Mouse (Mus musculus) kidney, adult 2 months (tissue): Measurements from ENCODE around the gene Egfl7. TPM values are rescaled to one million over a fixed set of nuclear protein-coding genes. Genes with fewer than 3 reads are reported as not detected.

Experiments used
- DNase-seq: peaks from one replicate; pipeline ENCODE4 v3.0.0; 2021
- H3K27ac ChIP-seq: fragments of 200-500 bp; 2 replicates; pipeline ENCODE4 v1.5.1; 2012; ENCODE audit warnings: low read depth, low read length, control low read depth, inconsistent platforms; ENCODE audit not compliant: insufficient read depth
- H3K27me3 ChIP-seq: fragments of 200-500 bp; replicated peaks from 2 replicates; pipeline ENCODE4 v1.6.1; 2012; ENCODE audit warnings: mild to moderate bottlenecking, moderate library complexity, low read length, inconsistent platforms; ENCODE audit not compliant: control insufficient read depth, insufficient read depth
- H3K36me3 ChIP-seq: fragments of 200-500 bp; 2 replicates; pipeline ENCODE4 v1.6.1; 2012; ENCODE audit warnings: mild to moderate bottlenecking, moderate library complexity, low read length, inconsistent platforms; ENCODE audit not compliant: control insufficient read depth, insufficient read depth
- H3K4me1 ChIP-seq: fragments of 200-500 bp; 2 replicates; pipeline ENCODE4 v1.6.1; 2011; ENCODE audit warnings: low read length; ENCODE audit not compliant: control insufficient read depth, insufficient read depth
- H3K4me3 ChIP-seq: fragments of 200-500 bp; 2 replicates; pipeline ENCODE4 v1.5.1; 2011; ENCODE audit warnings: mild to moderate bottlenecking, low read depth, low read length, control low read depth; ENCODE audit not compliant: insufficient read depth
- CTCF ChIP-seq: fragments of 200-500 bp; conservative IDR thresholded peaks from 2 replicates; pipeline ENCODE4 v1.5.1; 2011; ENCODE audit warnings: low read depth, mild to moderate bottlenecking, control low read depth, low read length, moderate library complexity, mixed read lengths; ENCODE audit not compliant: insufficient read depth, insufficient read length
- POLR2A ChIP-seq: fragments of 200-500 bp; IDR thresholded peaks from one replicate; pipeline ENCODE4 v1.6.1; 2011; ENCODE audit warnings: low read depth, low read length, control low read depth
- WGBS: fragments of 180-500 bp; shearing (Covaris S2); methylation state at CpG from one replicate; pipeline ENCODE4 v1.1.7; 2018; 5-methylcytosine and 5-hydroxymethylcytosine counted together
- polyA plus RNA-seq: library from polyadenylated mRNA; depleted of rRNA; stranded (reverse); fragments of >200 nt; gene quantifications from 2 replicates; pipeline ENCODE4 v1.2.3, GENCODE M21; 2012

The Egfl7 gene
- polyA plus RNA-seq, 1 experiment = 297 TPM

GRCm38 (mm10) chr2:26628792-26629437 is 49.1 kb downstream of the Egfl7 start:
- Histone ChIP-seq H3K36me3 (no peaks in the 10 kb centered on the region), H3K4me1 (no peaks in the 10 kb centered on the region), H3K4me3 (peak overlapping the region; percentile 50), H3K27ac (no peak overlapping the region), H3K27me3 (no peaks in the 10 kb centered on the region)
- no peak for TF ChIP-seq POLR2A
- no peak for TF ChIP-seq CTCF
- 32% methylated on average over 5 of the region's 5 CpGs for WGBS
- no peak for DNase-seq

- Histone ChIP-seq H3K4me3 (no peak overlapping the region), H3K36me3 (no peaks in the 10 kb centered on the region), H3K27me3 (no peaks in the 10 kb centered on the region), H3K4me1 (no peaks in the 10 kb centered on the region), H3K27ac (no peak overlapping the region)
- DNase-seq = no peak
- TF ChIP-seq POLR2A = no peak
- 69% methylated on average over 16 of the region's 16 CpGs for WGBS
Measured at GRCm38 (mm10) chr2:26632541-26633395, 53.0 kb downstream of the Egfl7 start.

DNA sequence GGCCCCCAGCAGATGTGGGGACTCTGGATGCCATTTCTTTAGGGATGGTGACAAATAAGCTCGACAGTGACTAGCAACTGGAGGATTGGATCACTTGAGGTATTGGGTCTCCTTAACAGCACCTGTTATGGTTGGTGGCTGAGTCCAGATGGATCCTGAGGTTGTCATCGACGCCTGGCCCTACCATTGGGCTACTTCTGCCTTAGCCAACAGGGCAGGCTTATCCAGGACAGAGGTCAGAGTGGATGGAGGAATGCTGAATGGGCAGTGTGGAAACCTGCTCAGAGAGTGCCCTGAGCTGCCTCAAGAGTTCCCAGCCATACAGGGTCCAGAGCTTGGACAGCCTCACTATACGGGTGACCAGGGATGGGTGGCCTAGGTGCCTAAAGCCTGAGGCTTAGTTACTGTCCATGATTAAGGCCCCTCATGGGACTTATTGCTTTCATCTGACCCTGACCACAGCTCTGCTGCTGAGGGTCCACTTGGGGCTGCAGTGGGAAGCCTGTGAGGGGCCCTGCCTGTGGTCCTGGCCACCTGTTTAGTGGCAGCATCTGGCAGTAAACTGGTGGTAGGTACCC is 54.2 kb downstream of the Egfl7 start:
- H3K36me3 ChIP-seq = no peaks in the 10 kb centered on the region
- H3K4me3 ChIP-seq = no peak overlapping the region
- WGBS = 74% methylated on average over 4 of the region's 4 CpGs
- H3K27ac ChIP-seq = no peak overlapping the region
- no peak for DNase-seq
- no peaks in the 10 kb centered on the region for H3K27me3 ChIP-seq
- TF ChIP-seq CTCF = no peak
- TF ChIP-seq POLR2A = no peak
- H3K4me1 ChIP-seq = peaks cover 11% of the 10 kb centered on the region; the same call in 1 of the 2 replicates

DNA sequence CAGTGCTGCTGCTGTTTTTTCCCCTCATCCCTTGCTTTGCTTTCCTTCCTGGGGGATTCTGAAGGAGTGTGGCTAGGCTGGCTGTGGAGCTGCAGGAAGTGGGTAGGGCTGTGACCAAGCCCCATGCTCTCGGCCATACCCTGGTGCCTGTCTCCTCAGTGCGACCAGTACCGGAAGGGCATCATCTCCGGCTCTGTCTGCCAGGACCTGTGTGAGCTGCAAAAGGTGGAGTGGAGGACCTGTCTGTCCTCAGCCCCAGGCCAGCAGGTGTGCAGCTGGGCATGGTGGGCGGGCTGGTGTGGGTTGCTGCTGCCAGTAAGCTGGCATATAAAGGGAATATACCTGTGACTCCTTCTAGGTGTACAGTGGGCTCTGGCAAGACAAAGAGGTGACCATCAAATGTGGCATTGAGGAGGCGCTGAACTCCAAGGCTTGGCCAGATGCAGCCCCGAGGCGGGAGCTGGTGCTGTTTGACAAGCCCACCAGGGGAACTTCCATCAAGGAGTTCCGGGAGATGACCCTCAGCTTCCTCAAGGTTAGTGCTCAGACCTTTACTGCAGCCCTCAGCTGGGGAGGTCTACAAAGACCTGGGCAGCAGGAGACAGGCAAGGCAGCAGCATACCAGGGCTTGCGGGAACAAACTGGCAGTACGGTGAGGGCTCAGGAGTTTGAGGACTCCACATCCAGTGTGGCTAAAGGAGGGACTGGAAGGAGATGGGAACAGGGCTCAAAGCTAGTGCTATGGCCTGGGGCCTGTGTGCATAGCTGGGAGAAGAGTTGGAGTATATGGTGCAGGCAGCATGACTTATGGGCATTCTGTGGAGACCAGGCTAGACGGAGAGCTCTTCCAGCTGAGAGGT is 55.0 kb downstream of the Egfl7 start:
- DNase-seq = peak; percentile 37
- Histone ChIP-seq H3K4me3 (no peak overlapping the region), H3K27ac (no peak overlapping the region), H3K4me1 (peaks cover 13% of the 10 kb centered on the region; the same call in 1 of the 2 replicates), H3K27me3 (no peaks in the 10 kb centered on the region), H3K36me3 (no peaks in the 10 kb centered on the region)
- 66% methylated on average over 12 of the region's 12 CpGs for WGBS
- TF ChIP-seq POLR2A (no peak), CTCF (no peak)

GRCm38 (mm10) chr2:26635489-26636324 is 55.9 kb downstream of the Egfl7 start:
- no peaks in the 10 kb centered on the region for H3K36me3 ChIP-seq
- no peaks in the 10 kb centered on the region for H3K27me3 ChIP-seq
- peaks cover 13% of the 10 kb centered on the region; the same call in 1 of the 2 replicates for H3K4me1 ChIP-seq
- TF ChIP-seq POLR2A (no peak), CTCF (no peak)
- WGBS = 80% methylated on average over 21 of the region's 21 CpGs
- no peak overlapping the region for H3K27ac ChIP-seq
- no peak overlapping the region for H3K4me3 ChIP-seq
- no peak for DNase-seq

- Histone ChIP-seq H3K27me3 (no peaks in the 10 kb centered on the region), H3K36me3 (no peaks in the 10 kb centered on the region), H3K4me3 (no peak overlapping the region), H3K27ac (no peak overlapping the region), H3K4me1 (peaks cover 13% of the 10 kb centered on the region; the same call in 1 of the 2 replicates)
- 51% methylated on average over 2 of the region's 2 CpGs for WGBS
- no peak for TF ChIP-seq POLR2A
- no peak for TF ChIP-seq CTCF
- no peak for DNase-seq
Measured at GRCm38 (mm10) chr2:26636325-26636635, 56.5 kb downstream of the Egfl7 start.
